Mouse (Mus musculus) skeletal muscle tissue, postnatal 0 days (tissue): ENCODE measurements around the gene Tbkbp1. TPM values are rescaled to one million over a fixed set of nuclear protein-coding genes. Genes with fewer than 3 reads are reported as not detected.

Source experiments
- microRNA-seq, 2 experiments: library from miRNA; unstranded; fragments of <30 nt; microRNA quantifications; one replicate each; pipeline ENCODE4; 2016
- polyA plus RNA-seq: library from polyadenylated mRNA; unstranded; fragments of >200 nt; fragmentation: Nextera tagmentation; extraction: Ambion mirVana; gene quantifications from 2 replicates; pipeline ENCODE4 v1.2.1, GENCODE M21; 2015

Tbkbp1 gene
- 2.8 and 3.7 TPM in 2 replicates for polyA plus RNA-seq

GRCm38 (mm10) chr11:97151343-97151801 is at the start of gene Tbkbp1:
Gene Tbkbp1, minus strand, starts transcription at chr11:97151495.

GRCm38 (mm10) chr11:97187764-97188642 is 36.7 kb upstream of the Tbkbp1 start, which contains the start of gene Kpnb1:
Gene Kpnb1, minus strand, starts transcription at chr11:97187881.

GRCm38 (mm10) chr11:97114671-97115601 is 36.4 kb downstream of the Tbkbp1 start, which contains the start of gene Tbx21:
Gene Tbx21, minus strand, starts transcription at chr11:97115331.

Small RNA genes within 50 kb of the gene (microRNA-seq; reads per million reads assigned to microRNA genes)
- gene Mir7235 = 0 to 0.30 reads per million in 2 experiments

Other genes starting within 250 kb of the Tbkbp1 start
- gene Cdk5rap3, start 235.0 kb downstream of the Tbkbp1 start, polyA plus RNA-seq = 39.5 and 46.3 TPM in 2 replicates
- 0.18 TPM in 1 of 2 replicates, not detected in the other for gene Prr15l, start 223.4 kb downstream of the Tbkbp1 start, polyA plus RNA-seq
- gene Pnpo, start 207.5 kb downstream of the Tbkbp1 start, polyA plus RNA-seq = 14.3 and 16.0 TPM in 2 replicates
- 8.1 and 10.1 TPM in 2 replicates for gene Sp2, start 168.5 kb downstream of the Tbkbp1 start, polyA plus RNA-seq
- 0.12 and 0.41 TPM in 2 replicates for gene Sp6, start 138.1 kb downstream of the Tbkbp1 start, polyA plus RNA-seq
- 10.1 and 11.1 TPM in 2 replicates for gene Scrn2, start 121.6 kb downstream of the Tbkbp1 start, polyA plus RNA-seq
- gene Lrrc46, start 110.1 kb downstream of the Tbkbp1 start, polyA plus RNA-seq = 0.16 and 0.50 TPM in 2 replicates
- 64.1 and 67.5 TPM in 2 replicates for gene Mrpl10, start 109.9 kb downstream of the Tbkbp1 start, polyA plus RNA-seq
- gene Osbpl7, start 100.9 kb downstream of the Tbkbp1 start, polyA plus RNA-seq = 2.8 and 3.6 TPM in 2 replicates
- 0.54 and 0.55 TPM in 2 replicates for gene Tbx21, start 36.2 kb downstream of the Tbkbp1 start, polyA plus RNA-seq
- 15.3 and 15.6 TPM in 2 replicates for gene Kpnb1, start 36.4 kb upstream of the Tbkbp1 start, polyA plus RNA-seq
- 40.3 and 42.1 TPM in 2 replicates for gene Npepps, start 129.1 kb upstream of the Tbkbp1 start, polyA plus RNA-seq
- 42.4 and 47.6 TPM in 2 replicates for gene Mrpl45, start 164.2 kb upstream of the Tbkbp1 start, polyA plus RNA-seq
- gene Gpr179, start 200.6 kb upstream of the Tbkbp1 start, polyA plus RNA-seq = 0.06 and 0.08 TPM in 2 replicates
- gene Socs7, start 211.1 kb upstream of the Tbkbp1 start, polyA plus RNA-seq = 4.2 and 4.7 TPM in 2 replicates